Mouse (Mus musculus): Measurements from ENCODE around the gene Rabep2.

The Rabep2 gene

DNA sequence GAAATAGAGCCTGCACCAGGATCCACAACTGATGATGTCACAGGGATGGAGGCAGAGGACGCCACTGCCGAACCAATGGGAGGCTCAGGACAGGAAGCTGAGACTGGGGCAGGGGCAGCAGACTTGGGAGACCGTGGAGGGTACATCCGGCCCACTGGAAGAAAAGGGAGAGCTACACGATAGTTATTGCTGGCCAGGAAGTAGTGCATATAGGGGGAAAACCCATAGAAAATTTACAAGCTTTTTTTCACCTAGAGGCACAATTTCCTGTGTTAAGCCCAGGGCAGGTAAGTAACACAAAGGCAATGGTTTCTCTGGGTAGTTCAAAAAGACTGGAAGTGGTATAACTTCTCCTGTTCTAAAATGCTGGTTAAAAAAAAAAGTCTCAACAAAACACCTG is 67.9 kb downstream of the Rabep2 start:
- DNase-seq (ENCODE audit: low spot score): no peak

DNA sequence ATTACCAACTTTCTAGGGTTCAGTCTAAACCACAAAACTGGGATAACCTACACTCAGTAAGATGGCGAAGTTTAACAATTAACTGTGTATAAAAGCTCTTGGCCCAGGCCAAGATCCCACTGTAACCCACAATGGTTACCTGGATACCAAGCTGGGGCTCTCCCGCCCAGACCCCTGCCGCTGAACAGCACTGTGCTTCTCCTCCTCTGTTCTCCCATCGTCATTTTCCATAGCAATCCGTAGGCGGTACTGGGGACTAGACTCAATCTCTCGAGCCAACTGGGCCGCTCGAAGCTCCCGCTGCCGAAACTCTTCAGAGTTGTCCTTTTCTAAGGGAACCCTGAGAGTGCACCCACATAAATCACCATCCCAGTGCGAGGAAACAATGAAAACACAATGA is 69.4 kb downstream of the Rabep2 start:
- no peak for DNase-seq (ENCODE audit: low spot score)

All from left cerebral cortex, adult 11 months (tissue).